Mouse (Mus musculus) midbrain, postnatal 0 days (tissue): ENCODE results near the gene Tubg2. TPM values are rescaled to one million over a fixed set of nuclear protein-coding genes. Genes with fewer than 3 reads are reported as not detected.

ENCODE experiments used
- ATAC-seq: fragments of 200-750 bp; cut with Nextera tagmentation; 2 replicates; pipeline ENCODE4 v1.8.0; 2017; ENCODE audit warnings: moderate number of reproducible peaks, mild to moderate bottlenecking, moderate TSS enrichment, moderate library complexity; ENCODE audit not compliant: low FRiP score
- DNase-seq: peaks from one replicate; pipeline ENCODE4 v3.0.0-alpha.2; 2015; ENCODE audit warnings: low spot score
- H3K27ac ChIP-seq: fragments of 300-500 bp; sonication (generic); 2 replicates; pipeline ENCODE4 v1.5.1; 2014; ENCODE audit warnings: low read depth, mild to moderate bottlenecking, low read length, mixed read lengths
- H3K27me3 ChIP-seq: fragments of 300-500 bp; sonication (generic); 2 replicates; pipeline ENCODE4 v1.6.1; 2014; ENCODE audit warnings: low read length, control low read depth, mixed read lengths; ENCODE audit not compliant: insufficient read depth
- H3K36me3 ChIP-seq: fragments of 300-500 bp; sonication (generic); 2 replicates; pipeline ENCODE4 v1.6.1; 2014; ENCODE audit warnings: low read length, control low read depth, mixed read lengths; ENCODE audit not compliant: insufficient read depth
- H3K4me1 ChIP-seq: fragments of 300-500 bp; sonication (generic); 2 replicates; pipeline ENCODE4 v1.6.1; 2014; ENCODE audit warnings: mild to moderate bottlenecking, control low read depth, antibody characterized with exemption, low read length, mixed read lengths; ENCODE audit not compliant: insufficient read depth
- H3K4me2 ChIP-seq: fragments of 300-500 bp; sonication (generic); 2 replicates; pipeline ENCODE4 v1.6.1; 2014; ENCODE audit warnings: low read depth, mild to moderate bottlenecking, low read length, mixed read lengths; ENCODE audit not compliant: poor library complexity, severe bottlenecking
- H3K4me3 ChIP-seq: fragments of 300-500 bp; sonication (generic); 2 replicates; pipeline ENCODE4 v1.5.1; 2014; ENCODE audit warnings: low read depth, mild to moderate bottlenecking, low read length, moderate library complexity
- H3K9ac ChIP-seq: fragments of 300-500 bp; sonication (generic); replicated peaks from 2 replicates; pipeline ENCODE4 v1.6.1; 2014; ENCODE audit warnings: mild to moderate bottlenecking, low read length, moderate library complexity, mixed read lengths; ENCODE audit not compliant: poor library complexity, severe bottlenecking
- H3K9me3 ChIP-seq: fragments of 300-500 bp; sonication (generic); 2 replicates; pipeline ENCODE4 v1.6.1; 2016; ENCODE audit warnings: low read length, control low read depth
- CTCF ChIP-seq: IDR thresholded peaks from 2 replicates; pipeline ENCODE4 v1.5.1; 2016; ENCODE audit warnings: antibody characterized with exemption, mild to moderate bottlenecking
- WGBS: fragments of 180-500 bp; shearing (Covaris S2); extraction: QIAGEN DNeasy Blood & Tissue Kit; methylation state at CpG from one replicate; pipeline ENCODE4 v1.1.7; 2014; 5-methylcytosine and 5-hydroxymethylcytosine counted together
- polyA plus RNA-seq: library from polyadenylated mRNA; unstranded; fragments of >200 nt; fragmentation: Nextera tagmentation; extraction: Ambion mirVana; gene quantifications from 2 replicates; pipeline ENCODE4 v1.2.1, GENCODE M21; 2015
- total RNA-seq: library from RNA; depleted of rRNA; stranded (reverse); fragments of >200 nt; gene quantifications from 2 replicates; pipeline ENCODE4 v1.2.3, GENCODE M21; 2014; rRNA removed

Tubg2 gene
- total RNA-seq (38.4 and 40.6 TPM in 2 replicates), polyA plus RNA-seq (86.1 and 93.8 TPM in 2 replicates)

DNA sequence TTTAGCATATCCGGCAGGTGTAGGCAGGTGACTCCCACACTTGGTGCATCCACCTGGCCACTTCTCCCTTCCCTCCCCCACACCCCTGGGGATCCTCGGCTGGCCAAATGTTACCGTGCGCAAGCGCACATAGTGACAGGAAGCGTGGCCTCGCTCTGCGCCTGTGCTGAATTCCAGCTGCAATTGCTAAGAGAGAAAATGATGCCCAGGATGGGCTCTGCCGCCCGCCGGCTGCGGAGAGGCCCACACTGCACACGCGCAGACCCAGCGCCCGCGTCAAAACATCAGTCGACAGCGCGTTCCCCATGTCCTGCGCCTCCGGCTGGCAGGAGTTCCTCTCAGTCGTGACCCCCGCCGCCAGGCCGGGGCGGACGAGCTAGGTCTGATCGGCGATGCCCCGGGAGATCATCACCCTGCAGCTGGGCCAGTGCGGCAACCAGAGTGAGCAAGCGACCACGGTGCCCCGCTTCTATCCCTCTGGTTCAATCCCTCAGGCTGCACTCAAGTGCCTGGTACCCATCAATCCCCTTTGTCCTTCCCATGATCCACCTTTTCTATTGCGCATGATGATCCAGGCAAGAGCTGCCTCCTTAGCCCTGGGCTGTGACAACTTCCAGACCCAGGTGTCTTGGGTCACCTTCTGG, at the start of gene Tubg2:
Gene Tubg2 (plus strand): TSS at position 180 of the 644 bp plus-strand sequence.
- H3K27ac ChIP-seq = peak within 1 kb of the TSS; percentile 85
- H3K36me3 ChIP-seq = no peaks in the 10 kb centered on the region
- H3K4me1 ChIP-seq = 0 out of 2 replicates have a peak, but pooled peaks cover 4% of the 10 kb centered on the region
- WGBS = 1% methylated on average over 36 of the region's 36 CpGs
- peak; percentile 94 for DNase-seq
- H3K9me3 ChIP-seq = no peaks in the 10 kb centered on the region
- ATAC-seq = peak; percentile 84
- no peaks in the 10 kb centered on the region for H3K27me3 ChIP-seq
- peak within 1 kb of the TSS; percentile 47 for H3K4me3 ChIP-seq
- peak within 1 kb of the TSS; percentile 66 for H3K9ac ChIP-seq
- TF ChIP-seq CTCF = peak; percentile 4; the same call in 1 of the 2 replicates
- H3K4me2 ChIP-seq = peak within 1 kb of the TSS; percentile 84

- Histone ChIP-seq H3K9me3 (no peaks in the 10 kb centered on the region), H3K36me3 (no peaks in the 10 kb centered on the region; the same call in 1 of the 2 replicates), H3K9ac (no peak overlapping the region), H3K4me3 (no peak overlapping the region), H3K4me2 (no peak overlapping the region), H3K27me3 (no peaks in the 10 kb centered on the region), H3K27ac (no peak overlapping the region), H3K4me1 (no peaks in the 10 kb centered on the region)
- TF ChIP-seq CTCF = no peak
- WGBS = 46% methylated on average over 4 of the region's 4 CpGs
- no peak for ATAC-seq
- no peak for DNase-seq
Measured at GRCm38 (mm10) chr11:101109351-101109750, 46.4 kb upstream of the Tubg2 start.

DNA sequence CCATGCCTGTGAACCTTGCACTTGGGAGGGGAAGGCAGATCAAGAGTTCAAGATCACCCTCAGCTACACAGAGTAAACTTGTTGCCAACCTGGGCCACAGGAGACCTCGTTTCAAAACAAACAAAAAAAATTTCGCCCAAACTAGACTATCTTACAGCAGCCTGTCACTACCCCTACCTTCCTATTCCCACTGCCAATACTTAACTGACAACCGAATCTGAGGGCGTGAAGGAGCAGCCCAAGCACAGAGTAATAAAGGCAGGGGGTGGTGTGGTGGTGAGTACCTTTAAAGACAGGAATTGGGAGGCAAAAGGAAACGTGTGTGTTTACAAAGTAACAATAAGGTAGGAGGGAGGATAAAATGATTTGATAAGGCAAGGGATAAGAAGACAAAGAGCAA, 45.0 kb upstream of the Tubg2 start:
- no peaks in the 10 kb centered on the region for H3K36me3 ChIP-seq
- TF ChIP-seq CTCF = no peak
- ATAC-seq (no peak), DNase-seq (no peak)
- no peak overlapping the region for H3K4me3 ChIP-seq
- WGBS = 70% methylated on average over 5 of the region's 5 CpGs
- H3K9ac ChIP-seq = no peak overlapping the region
- H3K27ac ChIP-seq = no peak overlapping the region
- H3K9me3 ChIP-seq = no peaks in the 10 kb centered on the region
- no peaks in the 10 kb centered on the region for H3K4me1 ChIP-seq
- H3K27me3 ChIP-seq = no peaks in the 10 kb centered on the region
- H3K4me2 ChIP-seq = no peak overlapping the region

- Histone ChIP-seq H3K27me3 (no peaks in the 10 kb centered on the region), H3K27ac (no peak overlapping the region), H3K9ac (no peak overlapping the region), H3K4me3 (no peak overlapping the region), H3K4me2 (no peak overlapping the region), H3K9me3 (no peaks in the 10 kb centered on the region), H3K36me3 (no peaks in the 10 kb centered on the region), H3K4me1 (no peaks in the 10 kb centered on the region)
- no peak for TF ChIP-seq CTCF
- WGBS = 88% methylated on average over 4 of the region's 4 CpGs
- ATAC-seq (no peak), DNase-seq (no peak)
Measured at GRCm38 (mm10) chr11:101111178-101111577, 44.5 kb upstream of the Tubg2 start.

GRCm38 (mm10) chr11:101112186-101112585, 43.5 kb upstream of the Tubg2 start:
- Histone ChIP-seq H3K9ac (no peak overlapping the region), H3K27me3 (no peaks in the 10 kb centered on the region), H3K9me3 (no peaks in the 10 kb centered on the region), H3K27ac (no peak overlapping the region), H3K4me3 (no peak overlapping the region), H3K36me3 (no peaks in the 10 kb centered on the region), H3K4me2 (no peak overlapping the region), H3K4me1 (no peaks in the 10 kb centered on the region)
- TF ChIP-seq CTCF = no peak
- no peak for ATAC-seq
- no peak for DNase-seq
- WGBS = 87% methylated on average over 3 of the region's 3 CpGs

DNA sequence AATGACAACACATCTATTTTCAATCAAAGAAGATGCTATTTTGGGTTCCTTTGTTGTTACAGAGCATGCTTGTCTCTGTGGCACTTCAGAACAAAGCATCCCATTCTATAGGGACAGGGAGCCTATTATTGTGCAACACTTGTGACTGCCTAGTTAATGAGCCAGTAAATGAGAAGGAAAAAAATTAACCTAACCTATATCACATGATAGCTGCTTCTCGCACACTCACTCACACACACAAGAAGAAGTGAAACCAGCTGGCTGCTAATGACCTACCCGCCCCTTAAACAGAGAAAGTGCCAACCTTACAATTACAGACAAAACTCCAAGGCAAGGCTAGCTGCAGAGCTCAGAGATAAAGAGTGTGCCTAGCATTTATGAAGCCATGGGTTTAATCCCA, 40.1 kb upstream of the Tubg2 start:
- WGBS = 84% methylated on average over 2 of the region's 2 CpGs
- no peak for ATAC-seq
- no peaks in the 10 kb centered on the region for H3K27me3 ChIP-seq
- no peak overlapping the region for H3K4me3 ChIP-seq
- H3K27ac ChIP-seq = no peak overlapping the region
- peaks cover 9% of the 10 kb centered on the region; the same call in 1 of the 2 replicates for H3K4me1 ChIP-seq
- no peak for DNase-seq
- H3K9ac ChIP-seq = no peak overlapping the region
- TF ChIP-seq CTCF = no peak
- no peaks in the 10 kb centered on the region for H3K9me3 ChIP-seq
- no peaks in the 10 kb centered on the region for H3K36me3 ChIP-seq
- H3K4me2 ChIP-seq = no peak overlapping the region
